Mouse (Mus musculus) small intestine, adult 2 months (tissue): ENCODE measurements around the gene Gprasp1. TPM values are rescaled to one million over a fixed set of nuclear protein-coding genes. Genes with fewer than 3 reads are reported as not detected.
"Not testable (repeated sequence)": the region's sequence is repeated elsewhere in the genome, so short reads cannot be mapped to it uniquely, and the experiment has no call there.

Experiments used
- H3K27ac ChIP-seq: fragments of 200-500 bp; 2 replicates; pipeline ENCODE4 v1.5.1; 2012; ENCODE audit warnings: low read depth, low read length, control low read depth, inconsistent platforms; ENCODE audit not compliant: insufficient read depth
- H3K27me3 ChIP-seq: fragments of 200-500 bp; 2 replicates; pipeline ENCODE4 v1.6.1; 2012; ENCODE audit warnings: mild to moderate bottlenecking, moderate library complexity, low read length, inconsistent platforms; ENCODE audit not compliant: control insufficient read depth, insufficient read depth
- H3K36me3 ChIP-seq: fragments of 200-500 bp; 2 replicates; pipeline ENCODE4 v1.6.1; 2012; ENCODE audit warnings: mild to moderate bottlenecking, low read length, control low read depth, inconsistent platforms; ENCODE audit not compliant: control insufficient read depth, insufficient read depth
- H3K4me1 ChIP-seq: fragments of 200-500 bp; 2 replicates; pipeline ENCODE4 v1.6.1; 2012; ENCODE audit warnings: low read length, inconsistent platforms, mixed read lengths; ENCODE audit not compliant: control insufficient read depth, insufficient read depth, insufficient read length
- H3K4me3 ChIP-seq: fragments of 200-500 bp; 2 replicates; pipeline ENCODE4 v1.5.1; 2012; ENCODE audit warnings: low read depth, mild to moderate bottlenecking, control low read depth, inconsistent platforms, low read length, moderate library complexity
- CTCF ChIP-seq: fragments of 200-500 bp; IDR thresholded peaks from 2 replicates; pipeline ENCODE4 v1.5.1; 2012; ENCODE audit warnings: low read depth, mild to moderate bottlenecking, control low read depth, inconsistent platforms, low read length, moderate library complexity, mixed read lengths; ENCODE audit not compliant: insufficient replicate concordance, insufficient read length; ENCODE audit errors: extremely low read depth
- POLR2A ChIP-seq: fragments of 200-500 bp; IDR thresholded peaks from 2 replicates; pipeline ENCODE4 v1.6.1; 2012; ENCODE audit warnings: low read depth, mild to moderate bottlenecking, control low read depth, inconsistent platforms, low read length, moderate library complexity
- WGBS: fragments of 180-500 bp; shearing (Covaris S2); methylation state at CpG from one replicate; pipeline ENCODE4 v1.1.7; 2018; 5-methylcytosine and 5-hydroxymethylcytosine counted together
- polyA plus RNA-seq: library from polyadenylated mRNA; depleted of rRNA; stranded (reverse); fragments of >200 nt; gene quantifications from 2 replicates; pipeline ENCODE4 v1.2.3, GENCODE M21; 2012

Gene Gprasp1
- polyA plus RNA-seq, 1 experiment: 2.6 TPM

DNA sequence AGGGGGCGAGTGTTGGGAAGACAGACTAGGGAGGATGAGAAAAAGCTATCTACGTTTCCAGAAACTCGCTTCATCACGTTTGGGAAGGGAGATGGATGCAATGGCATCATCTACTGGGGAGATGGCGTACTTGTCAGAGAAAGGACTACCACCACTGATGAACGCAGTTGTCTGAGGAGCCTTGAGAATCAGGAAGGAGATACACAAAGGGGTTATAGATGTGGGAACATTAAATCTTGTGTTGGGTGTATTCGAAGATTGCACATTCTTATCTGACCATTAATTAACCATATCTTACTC, 473 bp downstream of the Gprasp1 start:
- Histone ChIP-seq H3K27ac (peak overlapping the region; percentile 52), H3K36me3 (peaks cover 5% of the 10 kb centered on the region; the same call in 1 of the 2 replicates), H3K4me1 (no peaks in the 10 kb centered on the region), H3K4me3 (peak overlapping the region; percentile 89), H3K27me3 (no peaks in the 10 kb centered on the region)
- 19% methylated on average over 7 of the region's 7 CpGs for WGBS
- TF ChIP-seq POLR2A (no peak), CTCF (no peak)

DNA sequence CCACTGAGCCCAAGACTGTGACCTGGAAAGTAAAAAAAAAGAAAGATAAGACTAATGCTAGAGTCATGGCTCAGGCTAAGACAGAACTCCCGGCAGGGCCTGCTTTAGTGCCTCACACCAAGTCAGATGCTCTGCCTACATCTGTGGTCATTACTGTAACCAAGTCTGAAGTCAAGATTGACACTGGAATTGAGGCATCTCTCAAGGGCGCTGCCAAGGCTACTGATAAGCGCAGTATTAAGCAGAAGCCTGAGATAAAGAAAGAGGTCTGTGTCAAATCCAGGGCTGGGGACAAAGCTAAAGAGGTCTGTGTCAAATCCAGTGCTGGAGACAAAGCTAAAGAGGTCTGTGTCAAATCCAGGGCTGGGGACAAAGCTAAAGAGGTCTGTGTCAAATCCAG, 2.8 kb downstream of the Gprasp1 start:
- H3K36me3 ChIP-seq, H3K4me3 ChIP-seq, H3K27me3 ChIP-seq, H3K27ac ChIP-seq, H3K4me1 ChIP-seq: not testable (repeated sequence)
- WGBS: 90% methylated on average over 3 of the region's 3 CpGs

DNA sequence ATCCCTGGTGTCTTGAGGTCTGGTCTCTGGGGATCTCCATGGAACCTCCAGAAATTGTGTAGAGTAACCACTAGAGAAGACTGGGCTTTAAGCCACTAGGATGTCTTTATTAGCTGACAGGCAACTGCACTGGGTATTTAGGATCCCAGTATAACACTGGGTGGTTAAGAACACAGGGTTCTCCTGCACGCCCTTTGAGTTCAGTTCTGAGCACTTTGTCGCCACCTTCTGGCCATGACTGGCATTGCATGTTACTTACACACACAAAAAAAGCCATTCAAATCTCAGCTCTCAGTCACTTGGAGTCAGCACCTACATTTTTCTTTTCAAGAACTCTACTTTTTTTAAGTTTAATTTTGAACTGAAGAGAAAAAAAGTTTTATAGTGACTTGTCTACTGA, 10.3 kb downstream of the Gprasp1 start:
- Histone ChIP-seq H3K27me3 (no peaks in the 10 kb centered on the region), H3K4me3 (no peak overlapping the region), H3K4me1 (no peaks in the 10 kb centered on the region), H3K27ac (no peak overlapping the region), H3K36me3 (peaks cover 6% of the 10 kb centered on the region)
- TF ChIP-seq CTCF (peak; percentile 52; the same call in 1 of the 2 replicates), POLR2A (no peak)
- WGBS: 2% methylated on average over 2 of the region's 2 CpGs

DNA sequence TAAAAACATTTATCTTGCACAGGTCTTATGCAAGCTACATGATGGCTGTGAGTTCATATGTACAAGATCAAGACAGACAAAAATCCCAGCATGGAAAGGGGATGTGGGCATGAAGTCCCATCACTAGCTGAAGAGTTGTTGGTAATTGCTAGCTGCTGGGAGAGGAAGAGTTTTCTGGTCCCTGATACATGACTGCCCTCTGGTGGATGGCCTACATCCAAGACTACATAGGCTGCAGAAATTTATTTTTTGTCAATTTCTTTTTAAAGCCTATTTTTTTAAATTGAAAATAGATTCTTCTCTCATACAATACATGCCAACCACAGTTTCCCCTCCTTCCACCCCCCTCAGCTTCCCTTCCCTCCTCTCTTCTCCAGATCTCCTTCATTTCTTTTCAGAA, 19.2 kb downstream of the Gprasp1 start:
- Histone ChIP-seq H3K27ac (no peak overlapping the region), H3K27me3 (no peaks in the 10 kb centered on the region), H3K4me3 (no peak overlapping the region), H3K4me1 (no peaks in the 10 kb centered on the region), H3K36me3 (0 out of 2 replicates have a peak, but pooled peaks cover 3% of the 10 kb centered on the region)
- TF ChIP-seq CTCF: no peak

DNA sequence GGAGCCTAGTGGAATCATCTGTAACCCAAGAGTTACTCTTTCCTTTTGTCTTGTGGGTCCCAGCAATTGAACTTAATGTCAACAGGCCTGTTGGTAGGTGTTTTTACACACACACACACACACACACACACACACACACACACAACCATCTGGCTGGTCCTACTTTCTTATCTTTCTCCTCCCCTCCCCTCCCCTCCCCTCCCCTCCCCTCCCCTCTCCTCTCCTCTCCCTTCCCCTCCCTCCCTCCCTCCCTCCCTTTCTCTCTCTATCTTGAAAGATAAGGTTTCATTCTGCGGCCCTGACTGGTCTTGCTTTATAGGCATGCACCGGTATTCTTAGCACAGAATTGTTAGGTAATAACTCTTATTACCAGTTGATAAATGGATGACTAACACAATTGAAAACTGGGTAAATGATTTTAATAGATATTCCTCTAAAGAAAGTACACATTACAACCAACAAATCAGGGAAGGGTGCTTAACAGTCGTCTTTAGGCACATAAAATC, 25.6 kb downstream of the Gprasp1 start:
- Histone ChIP-seq H3K36me3 (no peaks in the 10 kb centered on the region), H3K4me1 (0 out of 2 replicates have a peak, but pooled peaks cover 1% of the 10 kb centered on the region), H3K27ac (no peak overlapping the region), H3K27me3 (no peaks in the 10 kb centered on the region), H3K4me3 (no peak overlapping the region)
- TF ChIP-seq CTCF (no peak), POLR2A (no peak)
- WGBS: 29% methylated on average over 3 of the region's 3 CpGs

DNA sequence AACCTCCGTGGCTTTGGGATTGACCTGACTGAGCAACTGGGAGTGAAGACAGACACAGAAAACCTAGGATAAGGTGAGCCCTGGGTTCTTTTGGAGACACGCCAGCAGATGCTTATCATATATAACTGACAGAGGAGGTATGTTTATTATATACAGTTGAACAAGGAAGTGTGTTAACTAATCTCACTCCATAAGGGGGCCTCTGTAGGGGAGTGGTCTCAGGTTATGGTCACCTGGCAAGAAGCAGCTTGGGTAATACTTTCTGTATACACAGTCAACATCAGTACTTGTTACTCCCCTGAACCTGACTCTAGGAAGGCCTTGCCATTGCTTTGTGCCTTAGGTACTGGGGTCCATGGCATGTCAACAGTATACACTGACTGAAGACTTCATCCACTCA, 26.0 kb downstream of the Gprasp1 start:
- H3K36me3 ChIP-seq: no peaks in the 10 kb centered on the region
- H3K27ac ChIP-seq: no peak overlapping the region
- 32% methylated on average over 2 of the region's 2 CpGs for WGBS
- no peaks in the 10 kb centered on the region for H3K27me3 ChIP-seq
- 0 out of 2 replicates have a peak, but pooled peaks cover 1% of the 10 kb centered on the region for H3K4me1 ChIP-seq
- TF ChIP-seq POLR2A: no peak
- TF ChIP-seq CTCF: no peak
- H3K4me3 ChIP-seq: no peak overlapping the region

DNA sequence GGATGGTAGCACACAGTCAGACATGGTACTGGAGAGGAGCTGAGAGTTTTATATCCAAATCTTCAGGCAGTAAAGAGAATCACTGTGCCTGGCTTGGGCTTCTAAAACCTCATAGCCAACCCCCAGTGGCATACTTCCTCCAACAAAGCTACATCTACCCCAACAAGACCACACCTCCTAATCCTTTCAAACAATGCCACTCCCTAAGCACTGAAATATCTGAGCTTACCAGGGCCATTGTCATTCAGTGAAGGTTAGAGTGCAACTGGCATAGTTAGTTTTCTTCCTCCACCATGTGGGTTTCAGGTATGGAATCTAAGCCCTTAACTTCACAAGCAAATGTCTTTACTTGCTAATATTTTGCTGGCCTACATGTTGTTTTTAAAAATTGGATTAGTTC, 49.0 kb downstream of the Gprasp1 start:
- no peaks in the 10 kb centered on the region for H3K27me3 ChIP-seq
- H3K27ac ChIP-seq: no peak overlapping the region
- no peaks in the 10 kb centered on the region for H3K36me3 ChIP-seq
- H3K4me3 ChIP-seq: no peak overlapping the region
- no peaks in the 10 kb centered on the region for H3K4me1 ChIP-seq
- no peak for TF ChIP-seq CTCF
- no peak for TF ChIP-seq POLR2A

DNA sequence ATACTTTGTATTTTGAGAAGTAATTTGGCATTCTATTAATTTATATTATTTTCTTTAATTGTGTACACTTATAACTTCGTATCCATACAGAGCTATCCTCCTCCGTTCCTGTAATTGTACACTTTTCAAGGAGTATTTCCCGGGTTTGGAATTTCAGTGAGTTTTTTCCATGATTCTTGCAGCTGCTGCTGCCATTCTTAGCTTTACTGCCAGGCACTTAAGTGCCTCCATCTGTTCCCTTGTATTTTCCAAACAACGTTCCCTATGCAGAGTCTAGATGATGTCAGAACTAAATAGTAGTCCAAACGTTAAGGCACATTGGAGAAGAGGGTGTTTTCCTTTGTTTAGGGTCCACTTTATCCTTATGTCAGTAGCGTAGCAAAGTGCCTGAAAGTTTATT, 49.8 kb downstream of the Gprasp1 start:
- H3K27me3 ChIP-seq: no peaks in the 10 kb centered on the region
- H3K36me3 ChIP-seq: no peaks in the 10 kb centered on the region
- H3K4me1 ChIP-seq: no peaks in the 10 kb centered on the region
- no peak overlapping the region for H3K4me3 ChIP-seq
- TF ChIP-seq POLR2A (no peak), CTCF (no peak)
- no peak overlapping the region for H3K27ac ChIP-seq
- WGBS: 82% methylated on average over 6 of the region's 6 CpGs

DNA sequence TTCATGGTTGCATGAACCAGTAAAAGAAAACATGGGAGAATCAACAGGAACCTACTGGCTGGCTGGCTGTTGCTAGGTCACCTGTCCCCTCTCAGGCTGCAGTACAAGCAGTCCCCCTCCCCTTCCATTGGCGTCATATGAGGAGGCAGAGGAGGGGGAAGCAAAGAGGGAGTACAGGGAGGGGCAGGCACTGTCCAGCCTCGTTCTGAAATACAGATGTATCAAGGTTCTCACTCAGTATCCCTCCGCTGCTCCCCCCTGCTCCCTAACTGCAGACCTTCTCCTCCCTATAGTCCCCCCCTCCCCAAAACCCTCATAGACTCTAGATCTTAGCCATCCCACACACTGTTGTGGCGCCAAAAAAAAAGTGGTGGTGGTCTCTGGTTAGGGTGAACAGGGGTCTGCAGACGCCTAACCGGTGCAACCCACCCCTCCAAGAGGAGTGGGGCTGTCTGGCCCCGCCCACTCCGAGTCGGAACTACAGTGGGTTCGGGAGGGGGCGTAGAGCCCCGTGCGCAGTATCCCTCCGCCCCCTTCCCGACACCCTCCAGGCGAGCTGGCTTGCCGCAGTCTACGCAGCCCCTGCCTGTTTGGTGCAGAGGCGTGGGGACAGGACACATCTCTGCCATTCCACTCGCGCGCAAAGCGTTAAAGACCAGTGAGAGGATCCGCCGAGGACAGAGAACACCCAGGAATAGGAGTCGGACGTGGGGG, 53.2 kb downstream of the Gprasp1 start:
- H3K4me1 ChIP-seq, H3K27ac ChIP-seq, H3K27me3 ChIP-seq, H3K36me3 ChIP-seq: not testable (repeated sequence)
- WGBS: 14% methylated on average over 27 of the region's 27 CpGs
- H3K4me3 ChIP-seq: peak overlapping the region; percentile 54

DNA sequence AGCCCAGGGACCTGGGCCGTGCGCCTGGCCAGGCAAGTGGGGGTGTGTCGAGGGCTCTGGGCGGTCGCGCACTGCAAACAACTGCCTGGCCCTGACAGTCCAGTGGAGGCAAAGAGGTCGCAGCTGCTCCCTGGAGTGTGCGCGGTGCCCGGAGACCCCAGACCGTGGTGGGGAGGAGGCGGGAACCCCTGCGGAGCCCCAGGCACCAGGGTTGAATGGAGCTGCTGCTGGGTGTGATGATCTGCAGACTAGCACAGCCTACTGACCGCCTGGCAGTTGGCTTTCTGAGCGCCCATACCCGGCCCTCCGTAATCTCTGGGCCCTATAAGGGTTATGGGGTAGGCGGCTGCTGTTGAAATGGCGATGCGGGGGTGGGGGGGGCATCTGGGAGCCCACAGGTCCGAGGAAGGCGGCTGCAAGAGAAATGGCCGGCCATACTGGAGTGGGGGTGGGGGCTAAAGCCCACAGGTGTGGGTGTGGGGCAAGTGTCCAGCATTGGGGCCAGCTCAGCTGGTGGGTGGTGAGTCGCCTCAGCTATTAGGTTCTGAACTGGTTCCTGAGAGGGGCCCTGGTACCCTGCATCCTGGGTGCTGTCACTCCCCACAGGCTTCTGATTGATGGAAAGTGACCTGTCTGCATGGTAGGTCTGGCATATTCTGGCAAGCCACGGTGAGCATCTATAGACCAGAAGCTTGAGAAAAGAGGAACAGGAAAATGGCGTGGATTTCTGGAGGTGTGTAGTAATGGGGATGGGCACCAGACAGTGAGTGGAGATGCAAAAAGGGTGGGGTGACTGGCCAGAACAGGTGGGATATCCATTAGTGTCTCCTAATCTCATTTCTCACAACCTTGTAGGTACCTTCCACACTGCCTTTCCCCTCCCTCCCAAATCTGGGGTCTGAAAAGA, 54.0 kb downstream of the Gprasp1 start:
- H3K36me3 ChIP-seq, H3K4me1 ChIP-seq, H3K27ac ChIP-seq, H3K27me3 ChIP-seq: not testable (repeated sequence)
- H3K4me3 ChIP-seq: peak overlapping the region; percentile 54
- 13% methylated on average over 26 of the region's 26 CpGs for WGBS
